Mouse (Mus musculus) large intestine, adult 2 months (tissue): ENCODE results near the gene Apol9b. TPM values are rescaled to one million over a fixed set of nuclear protein-coding genes. Genes with fewer than 3 reads are reported as not detected.

Source experiments
- DNase-seq: peaks from one replicate; pipeline ENCODE4 v3.0.0-alpha.2; 2012; ENCODE audit warnings: low read depth, low spot score
- WGBS: fragments of 180-500 bp; shearing (Covaris S2); methylation state at CpG from one replicate; pipeline ENCODE4 v1.1.7; 2018; 5-methylcytosine and 5-hydroxymethylcytosine counted together
- polyA plus RNA-seq: library from polyadenylated mRNA; depleted of rRNA; stranded (reverse); fragments of >200 nt; gene quantifications from 2 replicates; pipeline ENCODE4 v1.2.3, GENCODE M21; 2012

The Apol9b gene
- polyA plus RNA-seq, 1 experiment: 16.8 TPM

DNA sequence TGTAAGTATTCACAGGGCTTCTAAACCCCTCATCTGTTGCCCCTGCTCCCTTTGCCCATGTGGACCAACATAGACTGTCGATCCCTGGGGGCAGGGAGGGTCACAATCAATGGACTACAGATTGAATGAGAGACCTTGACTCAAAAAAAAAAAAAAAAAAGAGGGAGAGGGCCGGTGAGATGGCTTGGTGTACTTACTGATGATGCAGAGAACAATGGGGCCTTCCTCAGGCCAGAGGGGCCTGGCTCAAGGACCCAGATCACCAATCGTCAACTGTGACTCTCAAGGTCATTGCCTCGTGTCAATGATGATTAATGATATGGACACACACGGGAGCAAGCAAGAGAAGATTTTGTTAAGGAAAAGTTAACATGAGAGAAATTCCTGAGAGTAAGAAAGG, 15.8 kb downstream of the Apol9b start:
- no peak for DNase-seq
- 61% methylated on average over 5 of the region's 5 CpGs for WGBS

GRCm38 (mm10) chr15:77745081-77745480, 16.2 kb downstream of the Apol9b start:
- DNase-seq: no peak

- 97% methylated on average over 1 of the region's 1 CpGs for WGBS
- no peak for DNase-seq
Measured at GRCm38 (mm10) chr15:77746326-77746725, 17.5 kb downstream of the Apol9b start.

- 68% methylated on average over 3 of the region's 3 CpGs for WGBS
- no peak for DNase-seq
Measured at GRCm38 (mm10) chr15:77748414-77748813, 19.6 kb downstream of the Apol9b start.

GRCm38 (mm10) chr15:77749717-77750116, 20.9 kb downstream of the Apol9b start:
- no peak for DNase-seq

GRCm38 (mm10) chr15:77750461-77750860, 21.6 kb downstream of the Apol9b start:
- peak; percentile 45 for DNase-seq
- 30% methylated on average over 1 of the region's 1 CpGs for WGBS

More at GRCm38 (mm10) chr15:77749717-77750116, 20.9 kb downstream of the Apol9b start:
- 91% methylated on average over 10 of the region's 10 CpGs for WGBS

GRCm38 (mm10) chr15:77752443-77752842, 23.6 kb downstream of the Apol9b start:
- 47% methylated on average over 11 of the region's 11 CpGs for WGBS
- DNase-seq: no peak

DNA sequence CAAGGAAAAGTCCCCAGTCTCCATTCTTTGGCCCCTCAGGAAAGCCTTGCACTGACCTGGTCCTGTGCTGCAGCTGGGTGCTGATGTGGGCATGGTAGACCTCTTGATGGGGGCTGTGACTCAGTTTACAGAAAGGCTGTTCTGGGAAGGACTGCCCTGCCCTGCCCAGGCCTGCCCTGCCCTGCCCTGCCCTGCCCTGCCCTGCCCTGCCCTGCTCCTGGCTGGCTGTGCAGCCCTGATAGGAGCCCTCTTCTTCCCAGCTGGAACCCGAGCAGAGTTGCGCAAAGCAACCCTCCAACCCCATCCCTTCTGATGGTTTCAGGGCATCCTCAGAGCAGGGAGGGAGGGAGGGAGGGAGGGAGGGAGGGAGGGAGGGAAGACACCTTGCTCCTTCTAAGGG, 26.3 kb downstream of the Apol9b start:
- DNase-seq: no peak
- WGBS: 38% methylated on average over 2 of the region's 2 CpGs

DNA sequence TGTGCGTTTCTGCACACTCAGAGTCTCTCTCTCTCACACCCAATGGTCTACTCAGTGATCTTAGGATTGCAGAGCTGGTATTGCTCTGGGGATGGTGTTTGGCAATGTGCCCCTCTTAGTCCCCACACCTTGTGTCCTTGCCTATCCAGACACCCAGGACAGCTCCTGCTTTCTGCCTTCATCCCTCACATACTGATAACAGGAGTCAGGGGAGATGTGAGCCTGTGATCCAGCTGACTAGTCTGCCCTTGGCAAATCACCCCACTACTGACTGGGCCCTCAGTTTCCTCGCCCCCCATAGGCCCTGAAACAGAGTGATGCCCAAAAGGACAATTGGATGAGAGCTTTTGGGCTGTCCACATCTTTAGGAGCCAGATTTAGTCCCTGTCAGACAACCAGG, 27.2 kb downstream of the Apol9b start:
- WGBS: 79% methylated on average over 2 of the region's 2 CpGs

GRCm38 (mm10) chr15:77756848-77757247, 28.0 kb downstream of the Apol9b start, which contains the start of gene Apol8:
Gene Apol8 (minus strand): TSS chr15:77757003.
- peak; percentile 33 for DNase-seq
- 3% methylated on average over 9 of the region's 9 CpGs for WGBS

More for the DNA sequence above, 27.2 kb downstream of the Apol9b start:
- DNase-seq: no peak

GRCm38 (mm10) chr15:77757586-77758226, 28.9 kb downstream of the Apol9b start:
- no peak for DNase-seq
- 55% methylated on average over 4 of the region's 4 CpGs for WGBS

DNA sequence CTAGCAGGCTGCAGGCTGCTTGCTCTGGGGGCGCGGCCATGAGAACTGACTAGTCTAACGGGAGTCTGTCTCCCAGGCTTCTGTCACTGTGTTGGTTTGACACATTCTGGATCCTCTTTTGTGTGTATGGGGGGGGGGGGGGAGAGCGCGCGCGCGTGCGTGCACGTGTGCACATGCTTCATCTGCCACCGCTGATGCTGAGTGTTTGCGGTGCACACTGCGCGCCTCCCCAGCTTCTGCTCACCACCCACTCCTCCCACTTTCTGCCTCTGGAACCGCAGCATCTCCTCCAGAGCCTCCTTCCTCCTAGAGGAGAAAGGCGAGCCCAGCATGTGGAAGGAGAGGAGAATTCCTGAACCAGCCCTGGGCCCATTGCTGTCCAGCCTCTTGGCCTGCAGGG, 31.2 kb downstream of the Apol9b start:
- 93% methylated on average over 16 of the region's 16 CpGs for WGBS
- no peak for DNase-seq

- no peak for DNase-seq
- 88% methylated on average over 7 of the region's 7 CpGs for WGBS
Measured at GRCm38 (mm10) chr15:77761083-77761482, 32.2 kb downstream of the Apol9b start.

DNA sequence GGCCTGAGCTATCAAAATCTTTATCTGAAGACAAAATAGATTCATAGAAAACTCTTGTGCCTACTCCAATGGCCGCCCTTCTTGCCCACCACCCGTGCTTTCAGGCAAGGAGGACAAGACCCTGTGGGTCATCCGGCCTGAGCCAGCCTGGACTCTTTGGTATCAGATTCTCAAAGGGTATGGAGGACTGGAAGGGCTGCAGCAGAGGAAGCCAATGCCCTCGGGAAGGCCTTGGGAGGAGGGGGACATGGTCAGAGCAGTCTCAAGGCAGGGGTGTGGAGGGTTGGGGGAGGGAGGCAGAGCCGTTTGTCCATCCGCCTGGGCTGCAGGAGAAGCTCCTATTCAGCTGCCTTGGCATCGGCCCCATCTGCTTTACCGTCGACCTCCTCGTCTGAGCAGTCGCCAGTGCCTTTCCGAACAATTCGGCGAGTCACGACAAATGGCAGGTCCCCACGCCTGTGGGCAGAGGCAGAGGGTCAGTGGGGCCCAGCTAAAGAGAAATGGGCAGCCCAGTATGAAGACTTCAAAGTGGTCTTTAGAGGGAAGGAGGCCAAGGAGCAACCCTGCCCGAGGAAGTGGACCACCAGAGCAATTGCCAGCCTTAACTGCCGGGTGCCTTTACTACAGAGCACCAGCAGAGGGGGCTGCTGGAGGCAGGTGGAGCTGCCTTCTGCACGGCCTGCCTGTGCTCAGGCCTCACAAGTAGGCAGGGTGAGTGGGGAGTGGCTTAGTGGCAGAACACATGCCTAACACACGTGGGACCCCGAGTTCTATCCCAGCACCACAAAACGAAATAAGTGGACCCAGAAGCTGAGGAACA, 32.9 kb downstream of the Apol9b start:
- no peak for DNase-seq
- 70% methylated on average over 22 of the region's 22 CpGs for WGBS

DNA sequence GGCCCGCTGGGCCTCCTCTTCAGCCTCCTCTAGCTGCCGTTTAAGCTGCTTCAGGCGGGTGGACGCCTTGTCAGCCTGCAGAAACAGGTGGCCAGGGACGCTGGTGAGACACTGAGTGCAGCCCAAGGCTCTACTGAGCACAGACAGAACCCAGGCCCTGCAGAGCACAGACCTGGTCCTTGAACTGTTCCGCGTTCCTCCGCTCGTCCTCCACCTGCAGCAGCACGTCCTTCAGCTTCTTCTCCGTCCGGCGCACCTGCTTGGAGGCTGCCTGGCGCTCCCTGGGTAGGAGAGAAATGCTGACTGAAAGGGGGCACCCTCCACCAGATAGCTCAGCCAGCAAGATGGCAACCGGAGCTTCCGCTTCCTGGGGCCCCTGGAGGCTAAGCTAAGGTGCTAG, 34.2 kb downstream of the Apol9b start:
- WGBS: 89% methylated on average over 16 of the region's 16 CpGs
- no peak for DNase-seq

DNA sequence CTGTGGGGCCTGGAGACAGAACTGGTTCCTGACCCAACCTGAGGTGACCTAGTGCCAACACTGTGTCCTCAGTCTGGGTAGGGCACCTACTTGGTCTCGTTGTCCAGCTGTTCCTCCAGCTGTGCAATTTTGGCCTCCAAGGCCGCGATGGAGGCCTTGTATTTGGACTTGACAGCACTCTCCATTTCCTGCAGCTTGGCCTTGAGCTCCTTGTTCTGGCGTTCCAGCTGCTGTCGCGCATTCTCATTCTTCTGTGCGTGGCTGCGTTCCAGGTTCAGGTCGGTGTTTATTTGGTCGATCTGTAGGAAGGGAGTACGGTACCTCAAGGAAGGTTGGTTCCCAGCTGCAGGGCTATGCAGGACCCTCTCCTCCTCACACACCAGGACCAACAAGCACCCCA, 34.9 kb downstream of the Apol9b start:
- 68% methylated on average over 11 of the region's 11 CpGs for WGBS
- no peak for DNase-seq

GRCm38 (mm10) chr15:77764391-77765006, 35.7 kb downstream of the Apol9b start:
- 60% methylated on average over 13 of the region's 13 CpGs for WGBS
- DNase-seq: no peak

GRCm38 (mm10) chr15:77765484-77766093, 36.8 kb downstream of the Apol9b start:
- WGBS: 79% methylated on average over 16 of the region's 16 CpGs
- DNase-seq: no peak

GRCm38 (mm10) chr15:77766981-77767380, 38.1 kb downstream of the Apol9b start:
- 87% methylated on average over 11 of the region's 11 CpGs for WGBS
- no peak for DNase-seq

DNA sequence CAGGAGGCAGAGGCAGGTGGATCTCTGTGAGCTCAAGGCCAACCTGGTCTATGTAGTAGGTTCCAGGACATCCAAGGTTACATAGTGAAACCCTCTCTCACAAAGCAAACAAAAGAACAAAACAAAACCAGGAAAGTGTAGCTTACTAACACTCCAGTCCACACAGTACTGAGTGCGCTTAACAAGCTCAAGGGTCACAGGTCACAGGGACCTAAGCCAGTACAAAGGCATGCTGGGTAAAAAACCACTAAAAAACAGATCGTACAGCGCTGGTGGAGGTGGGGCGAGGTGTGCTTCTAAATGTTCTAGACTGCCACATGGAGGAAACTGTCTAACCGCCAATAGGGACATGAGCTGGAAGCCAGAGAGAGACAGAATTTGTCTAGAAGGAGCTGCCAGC, 41.5 kb downstream of the Apol9b start:
- DNase-seq: no peak
- 80% methylated on average over 5 of the region's 5 CpGs for WGBS
